Mouse (Mus musculus) testis, adult 2 months (tissue): ENCODE data around the gene Itpkb.
A peak's percentile ranks its signal among the peaks of the same experiment; 100 is the strongest.

Source experiments
- CTCF ChIP-seq: fragments of 200-500 bp; IDR thresholded peaks from 2 replicates; pipeline ENCODE4 v1.5.1; 2012; ENCODE audit warnings: low read depth, mild to moderate bottlenecking, inconsistent platforms, low read length, moderate library complexity; ENCODE audit not compliant: control insufficient read depth, insufficient read depth, insufficient replicate concordance
- POLR2A ChIP-seq: fragments of 200-500 bp; IDR thresholded peaks from 2 replicates; pipeline ENCODE4 v1.6.1; 2012; ENCODE audit warnings: low read depth, mild to moderate bottlenecking, inconsistent platforms, low read length, moderate library complexity; ENCODE audit not compliant: control insufficient read depth

GRCm38 (mm10) chr1:180386951-180387749 is 56.9 kb downstream of the Itpkb start:
- TF ChIP-seq CTCF (peak; percentile 44; the same call in 1 of the 2 replicates), POLR2A (peak; percentile 48; the same call in 1 of the 2 replicates)
